Mouse (Mus musculus) MEL (cell line): ENCODE data around the gene Uchl5.

Experiments used
- CHD2 ChIP-seq: IDR thresholded peaks from 2 replicates; pipeline ENCODE4 v1.6.1; 2011; ENCODE audit warnings: low read length, improper control_type of control experiment
- CTCF ChIP-seq, 3 experiments: IDR thresholded peaks in 2 of 3; conservative IDR thresholded peaks in 1 of 3; 2 replicates each; pipeline ENCODE4 v1.5.1; 2011 to 2012; ENCODE audit warnings: low read length in 3 of 3, low read depth in 2 of 3, mild to moderate bottlenecking in 2 of 3, improper control_type of control experiment in 1 of 3, inconsistent platforms in 1 of 3, mixed read lengths in 1 of 3, moderate library complexity in 1 of 3; ENCODE audit not compliant: control insufficient read depth in 1 of 3, insufficient read depth in 1 of 3, poor library complexity in 1 of 3, severe bottlenecking in 1 of 3
- GABPA ChIP-seq: IDR thresholded peaks from 2 replicates; pipeline ENCODE4 v1.6.1; 2012; ENCODE audit warnings: low read depth, mild to moderate bottlenecking, inconsistent platforms, low read length, improper control_type of control experiment, moderate library complexity
- HCFC1 ChIP-seq: IDR thresholded peaks from 2 replicates; pipeline ENCODE4 v1.6.1; 2012; ENCODE audit warnings: low read depth, mild to moderate bottlenecking, inconsistent platforms, low read length, improper control_type of control experiment, moderate library complexity
- KAT2A ChIP-seq: conservative IDR thresholded peaks from 2 replicates; pipeline ENCODE4 v1.6.1; 2012; ENCODE audit warnings: low read depth, low read length, improper control_type of control experiment, inconsistent platforms
- MEF2A ChIP-seq: IDR thresholded peaks from 2 replicates; pipeline ENCODE4 v1.6.1; 2014; ENCODE audit warnings: low read depth, mild to moderate bottlenecking, inconsistent platforms, low read length, improper control_type of control experiment; ENCODE audit not compliant: poor library complexity, insufficient replicate concordance, severe bottlenecking; ENCODE audit errors: extremely low read depth
- MXI1 ChIP-seq: IDR thresholded peaks from 2 replicates; pipeline ENCODE4 v1.6.1; 2011; ENCODE audit warnings: mild to moderate bottlenecking, low read depth, low read length, improper control_type of control experiment
- NELFE ChIP-seq: IDR thresholded peaks from 2 replicates; pipeline ENCODE4 v1.6.1; 2011; ENCODE audit warnings: low read depth, low read length, improper control_type of control experiment
- POLR2A ChIP-seq, 2 experiments: IDR thresholded peaks; 2 replicates each; pipeline ENCODE4 v1.6.1; 2011 to 2012; ENCODE audit warnings: low read length in 2 of 2, mild to moderate bottlenecking in 2 of 2, control low read depth in 1 of 2, improper control_type of control experiment in 1 of 2, low read depth in 1 of 2, moderate library complexity in 1 of 2; ENCODE audit not compliant: control insufficient read depth in 1 of 2, insufficient read depth in 1 of 2, poor library complexity in 1 of 2
- POLR2AphosphoS5 ChIP-seq: IDR thresholded peaks from 2 replicates; pipeline ENCODE4 v1.6.1; 2012; ENCODE audit warnings: low read depth, borderline replicate concordance, mild to moderate bottlenecking, inconsistent platforms, low read length, moderate library complexity, mixed read lengths
- TAL1 ChIP-seq: IDR thresholded peaks from 2 replicates; pipeline ENCODE4 v1.6.1; 2012; ENCODE audit warnings: mild to moderate bottlenecking, inconsistent platforms, low read length, moderate library complexity, mixed read lengths
- UBTF ChIP-seq: IDR thresholded peaks from 2 replicates; pipeline ENCODE4 v1.6.1; 2012; ENCODE audit warnings: low read depth, mild to moderate bottlenecking, inconsistent platforms, low read length, improper control_type of control experiment, moderate library complexity, borderline replicate concordance; ENCODE audit not compliant: insufficient read depth

DNA sequence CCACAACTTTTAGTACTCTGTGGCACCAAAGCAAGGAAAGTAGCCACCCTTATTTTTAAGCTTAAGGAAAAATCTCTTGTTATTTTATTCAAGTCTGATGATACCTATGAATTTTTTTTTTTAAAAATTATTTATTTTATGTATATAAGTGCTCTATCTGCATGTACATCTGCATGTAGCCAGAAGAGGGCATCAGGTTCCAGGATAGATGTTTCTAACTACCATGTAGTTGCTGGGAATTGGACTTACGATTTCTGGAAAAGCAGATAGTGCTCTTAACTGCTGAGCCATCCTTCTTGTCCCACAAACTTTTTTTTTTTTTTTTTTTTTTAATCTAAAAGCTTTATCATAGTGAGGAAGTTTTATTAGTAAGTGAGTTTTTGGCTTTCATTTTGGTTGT, 12.6 kb upstream of the Uchl5 start:
- TF ChIP-seq POLR2AphosphoS5: no peak
- TF ChIP-seq GABPA: no peak
- no peak for TF ChIP-seq NELFE
- TF ChIP-seq KAT2A: no peak
- no peak for TF ChIP-seq TAL1
- no peak for TF ChIP-seq MEF2A
- no peak for TF ChIP-seq CHD2
- no peak for TF ChIP-seq UBTF
- TF ChIP-seq HCFC1: no peak
- peak in 1 of 3 experiments; percentile 19; a peak in 1 of 6 replicates for TF ChIP-seq CTCF (IDR thresholded peaks at IDR 0.05 in 2 of 3, conservative IDR thresholded peaks at IDR 0.05 in 1 of 3; ENCODE audit: control insufficient read depth in 1 of 3, insufficient read depth in 1 of 3, low read depth in 2 of 3, low read length in 3 of 3, poor library complexity in 1 of 3, severe bottlenecking in 1 of 3)
- TF ChIP-seq POLR2A (IDR thresholded peaks at IDR 0.05; ENCODE audit: control insufficient read depth in 1 of 2, insufficient read depth in 1 of 2, low read depth in 1 of 2, low read length in 2 of 2, poor library complexity in 1 of 2): no peak
- TF ChIP-seq MXI1: no peak
